Mouse (Mus musculus) CH12.LX (cell line): Measurements from ENCODE around the gene R3hdm2. TPM values are rescaled to one million over a fixed set of nuclear protein-coding genes. Genes with fewer than 3 reads are reported as not detected.
A peak's percentile ranks its signal among the peaks of the same experiment; 100 is the strongest.

ENCODE experiments used
- DNase-seq: peaks from one replicate; pipeline ENCODE4 v3.0.0-alpha.2; 2013; ENCODE audit errors: extremely low read depth
- H3K27ac ChIP-seq: 2 replicates; pipeline ENCODE4 v1.5.1; 2012; ENCODE audit warnings: low read depth, mild to moderate bottlenecking, control low read depth, moderate library complexity; ENCODE audit not compliant: insufficient read depth
- H3K27me3 ChIP-seq: replicated peaks from 2 replicates; pipeline ENCODE3; 2012; ENCODE audit warnings: inconsistent platforms
- H3K36me3 ChIP-seq, 2 experiments: replicated peaks in 1 of 2; 2 replicates each; pipeline versions ENCODE3 to v1.6.1; 2012; ENCODE audit warnings: inconsistent platforms in 1 of 2, low read length in 1 of 2, mild to moderate bottlenecking in 1 of 2, mixed read lengths in 1 of 2, moderate library complexity in 1 of 2; ENCODE audit not compliant: control insufficient read depth in 1 of 2, insufficient read depth in 1 of 2
- H3K4me1 ChIP-seq, 2 experiments: 2 replicates each; pipeline ENCODE4 v1.6.1; 2012; ENCODE audit warnings: inconsistent platforms in 1 of 2, moderate library complexity in 1 of 2; ENCODE audit not compliant: insufficient read depth in 2 of 2, control insufficient read depth in 1 of 2
- H3K4me2 ChIP-seq: 2 replicates; pipeline ENCODE4 v1.6.1; 2012; ENCODE audit warnings: low read depth, mild to moderate bottlenecking, control low read depth; ENCODE audit not compliant: poor library complexity, insufficient read depth, severe bottlenecking
- H3K4me3 ChIP-seq, 3 experiments: fragments of 150-350 bp in 1 of 3; sonication (generic) in 1 of 3; replicated peaks in 1 of 3; 2 replicates each; pipeline versions ENCODE3 to v1.5.1; 2011 to 2012; ENCODE audit warnings: low read depth in 2 of 3, low read length in 2 of 3, mild to moderate bottlenecking in 2 of 3, moderate library complexity in 2 of 3, control low read depth in 1 of 3, improper control_type of control experiment in 1 of 3, inconsistent platforms in 1 of 3, mixed read lengths in 1 of 3; ENCODE audit not compliant: poor library complexity in 1 of 3
- H3K79me2 ChIP-seq: replicated peaks from 2 replicates; pipeline ENCODE4 v1.6.1; 2012; ENCODE audit warnings: mild to moderate bottlenecking, moderate library complexity; ENCODE audit not compliant: control insufficient read depth, poor library complexity, insufficient read depth, severe bottlenecking; ENCODE audit errors: extremely low read depth
- H3K9ac ChIP-seq: 2 replicates; pipeline ENCODE4 v1.6.1; 2012; ENCODE audit warnings: low read depth, mild to moderate bottlenecking, control low read depth, moderate library complexity; ENCODE audit not compliant: insufficient read depth
- H3K9me3 ChIP-seq: replicated peaks from 2 replicates; pipeline ENCODE3; 2012; ENCODE audit warnings: low read length, inconsistent platforms, mixed read lengths
- CTCF ChIP-seq, 2 experiments: IDR thresholded peaks in 1 of 2; conservative IDR thresholded peaks in 1 of 2; 2 replicates each; pipeline ENCODE4 v1.5.1; 2011 to 2012; ENCODE audit warnings: low read depth in 2 of 2, low read length in 2 of 2, improper control_type of control experiment in 1 of 2, inconsistent platforms in 1 of 2, mild to moderate bottlenecking in 1 of 2, moderate library complexity in 1 of 2
- E2F4 ChIP-seq: IDR thresholded peaks from 2 replicates; pipeline ENCODE4 v1.6.1; 2011; ENCODE audit warnings: low read depth, low read length, improper control_type of control experiment; ENCODE audit not compliant: insufficient replicate concordance
- EP300 ChIP-seq: IDR thresholded peaks from 2 replicates; pipeline ENCODE4 v1.6.1; 2011; ENCODE audit warnings: low read length, improper control_type of control experiment
- HCFC1 ChIP-seq: IDR thresholded peaks from 2 replicates; pipeline ENCODE4 v1.6.1; 2012; ENCODE audit warnings: low read depth, mild to moderate bottlenecking, inconsistent platforms, low read length, improper control_type of control experiment
- IRF4 ChIP-seq: IDR thresholded peaks from 2 replicates; pipeline ENCODE4 v1.6.1; 2014; ENCODE audit warnings: low read depth, mild to moderate bottlenecking, inconsistent platforms, low read length, improper control_type of control experiment
- JUN ChIP-seq: IDR thresholded peaks from 2 replicates; pipeline ENCODE4 v1.6.1; 2011; ENCODE audit warnings: low read depth, mild to moderate bottlenecking, low read length, improper control_type of control experiment, moderate library complexity; ENCODE audit not compliant: insufficient read depth
- MAFK ChIP-seq: IDR thresholded peaks from 2 replicates; pipeline ENCODE4 v1.6.1; 2011; ENCODE audit warnings: low read length, improper control_type of control experiment; ENCODE audit not compliant: insufficient replicate concordance
- MAZ ChIP-seq: IDR thresholded peaks from 2 replicates; pipeline ENCODE4 v1.6.1; 2012; ENCODE audit warnings: low read depth, mild to moderate bottlenecking, inconsistent platforms, low read length, improper control_type of control experiment, moderate library complexity
- MXI1 ChIP-seq: IDR thresholded peaks from 2 replicates; pipeline ENCODE4 v1.6.1; 2011; ENCODE audit warnings: mild to moderate bottlenecking, low read depth, low read length, improper control_type of control experiment
- MYC ChIP-seq: IDR thresholded peaks from 2 replicates; pipeline ENCODE4 v1.6.1; 2011; ENCODE audit warnings: low read depth, mild to moderate bottlenecking, improper control_type of control experiment, low read length
- NRF1 ChIP-seq: IDR thresholded peaks from 2 replicates; pipeline ENCODE4 v1.6.1; 2014; ENCODE audit warnings: low read depth, mild to moderate bottlenecking, inconsistent platforms, low read length, improper control_type of control experiment, moderate library complexity
- PAX5 ChIP-seq: IDR thresholded peaks from 2 replicates; pipeline ENCODE4 v1.6.1; 2012; ENCODE audit warnings: low read length, inconsistent platforms, mixed read lengths
- POLR2A ChIP-seq: IDR thresholded peaks from 2 replicates; pipeline ENCODE4 v1.6.1; 2011; ENCODE audit warnings: low read depth, mild to moderate bottlenecking, improper control_type of control experiment, low read length
- POLR2AphosphoS2 ChIP-seq: IDR thresholded peaks from 2 replicates; pipeline ENCODE4 v1.6.1; 2011; ENCODE audit warnings: low read depth, low read length, improper control_type of control experiment
- RCOR1 ChIP-seq: conservative IDR thresholded peaks from 2 replicates; pipeline ENCODE4 v1.6.1; 2012; ENCODE audit warnings: low read depth, mild to moderate bottlenecking, inconsistent platforms, low read length, improper control_type of control experiment
- SIN3A ChIP-seq: IDR thresholded peaks from 2 replicates; pipeline ENCODE4 v1.6.1; 2012; ENCODE audit warnings: low read length, improper control_type of control experiment, inconsistent platforms
- SMC3 ChIP-seq: IDR thresholded peaks from 2 replicates; pipeline ENCODE4 v1.6.1; 2011; ENCODE audit warnings: low read depth, low read length, improper control_type of control experiment
- TBP ChIP-seq: conservative IDR thresholded peaks from 2 replicates; pipeline ENCODE4 v1.6.1; 2011; ENCODE audit warnings: low read depth, low read length, improper control_type of control experiment
- TCF12 ChIP-seq: IDR thresholded peaks from 2 replicates; pipeline ENCODE4 v1.6.1; 2014; ENCODE audit warnings: low read depth, mild to moderate bottlenecking, inconsistent platforms, low read length, improper control_type of control experiment
- USF1 ChIP-seq: IDR thresholded peaks from 2 replicates; pipeline ENCODE4 v1.6.1; 2014; ENCODE audit warnings: low read depth, mild to moderate bottlenecking, inconsistent platforms, low read length, improper control_type of control experiment
- ZC3H11A ChIP-seq: IDR thresholded peaks from 2 replicates; pipeline ENCODE4 v1.6.1; 2012; ENCODE audit warnings: low read depth, mild to moderate bottlenecking, inconsistent platforms, low read length, improper control_type of control experiment
- ZMIZ1 ChIP-seq: IDR thresholded peaks from 2 replicates; pipeline ENCODE4 v1.6.1; 2012; ENCODE audit warnings: low read depth, mild to moderate bottlenecking, inconsistent platforms, low read length, improper control_type of control experiment
- dilution Hi-C: fragments of 300-500 bp; cut with MboI; formaldehyde crosslinking; loops from 2 replicates; pipeline ENCODE4 v1.14.3; 2020; ENCODE audit warnings: low sequenced_read_pairs; ENCODE audit not compliant: extremely low pct_unique_long_range_greater_than_20kb, extremely low pct_ligation_motif_present
- in situ Hi-C: fragments of 300-500 bp; cut with MboI; formaldehyde crosslinking; loops from 3 replicates; pipeline ENCODE4 v1.14.3; 2019; ENCODE audit warnings: low sequenced_read_pairs, low pct_ligation_motif_present, low pct_unique_long_range_greater_than_20kb, mixed read lengths
- polyA plus RNA-seq: library from polyadenylated mRNA; unstranded; fragments of >175 nt; gene quantifications from 2 replicates; pipeline ENCODE4 v1.2.1, GENCODE M21; 2012; ENCODE audit warnings: low read depth; ENCODE audit not compliant: insufficient read length
- total RNA-seq, 2 experiments: library from RNA; depleted of rRNA; stranded (reverse); fragments of 300-350 nt in 1 of 2; fragments of >200 nt in 1 of 2; gene quantifications; 2 replicates each; pipeline ENCODE4 v1.2.3; 2012 to 2014

R3hdm2 gene
- total and polyA plus RNA-seq, 3 experiments: 7.0 to 23.6 (median 8.7) TPM

- H3K9me3 ChIP-seq: peaks cover 3% of the 10 kb centered on the region
- DNase-seq: no peak
- no peak overlapping the region for H3K9ac ChIP-seq
- H3K4me1 ChIP-seq: peaks cover 19 to 30% of the 10 kb centered on the region in 2 experiments
- H3K27ac ChIP-seq: no peak overlapping the region
- dilution Hi-C loops: no loop called here
- TF ChIP-seq SIN3A (no peak), MAFK (no peak), RCOR1 (no peak), POLR2A (no peak), SMC3 (no peak), NRF1 (no peak), IRF4 (no peak), USF1 (no peak), HCFC1 (no peak), E2F4 (no peak), PAX5 (no peak), POLR2AphosphoS2 (no peak), ZMIZ1 (no peak), JUN (no peak), ZC3H11A (no peak), MAZ (no peak), MXI1 (no peak), TBP (no peak), EP300 (no peak), MYC (no peak)
- in situ Hi-C loops: no loop called here
- no peak overlapping the region for H3K4me2 ChIP-seq
- peaks cover 88% of the 10 kb centered on the region for H3K27me3 ChIP-seq
- no peaks in the 10 kb centered on the region for H3K79me2 ChIP-seq
- H3K4me3 ChIP-seq: no peak overlapping the region
- no peaks in the 10 kb centered on the region for H3K36me3 ChIP-seq
These were observed 151.4 kb downstream of the R3hdm2 start for GRCm38 (mm10) chr10:127531548-127531947.

- H3K27me3 ChIP-seq: peaks cover 65% of the 10 kb centered on the region
- H3K79me2 ChIP-seq: no peaks in the 10 kb centered on the region
- peaks cover 3% of the 10 kb centered on the region for H3K9me3 ChIP-seq
- peak within 1 kb of the TSS; percentile 1; the same call in 1 of the 2 replicates for H3K9ac ChIP-seq
- no peak for TF ChIP-seq TCF12
- TF ChIP-seq SMC3: no peak
- no peak for TF ChIP-seq MAFK
- TF ChIP-seq CTCF (conservative IDR thresholded peaks at IDR 0.05 in 1 of 2, IDR thresholded peaks at IDR 0.05 in 1 of 2; ENCODE audit: low read depth in 2 of 2, low read length in 2 of 2): peak in 1 of 2 experiments; percentile 11; a peak in 1 of 4 replicates
- TF ChIP-seq, all 38 proteins: peak for 1
- Histone ChIP-seq H3K27ac (no peak within 1 kb of the TSS), H3K36me3 (peaks cover 4 to 8% of the 10 kb centered on the region in 2 experiments), H3K4me1 (peaks cover 23 to 39% of the 10 kb centered on the region in 2 experiments), H3K4me3 (peak within 1 kb of the TSS in 1 of 3 experiments; percentile 55), H3K4me2 (peak within 1 kb of the TSS; percentile 80)
- dilution Hi-C loops (no loop called here), in situ Hi-C loops (no loop called here)
- no peak for DNase-seq
These were observed 154.2 kb downstream of the R3hdm2 start, which contains the start of gene Nxph4 for GRCm38 (mm10) chr10:127534036-127534928. TSS of gene Nxph4 (minus strand) at chr10:127534559.
